Mouse (Mus musculus) ES-Bruce4 (cell line): Measurements from ENCODE around the gene Padi3.

ENCODE experiments used
- CTCF ChIP-seq: IDR thresholded peaks from one replicate; pipeline ENCODE4 v1.8.1; 2011; ENCODE audit warnings: low read depth, low read length
- EP300 ChIP-seq: IDR thresholded peaks from 2 replicates; pipeline ENCODE4 v1.6.1; 2011; ENCODE audit warnings: low read depth, low read length; ENCODE audit not compliant: insufficient read depth
- POLR2A ChIP-seq: IDR thresholded peaks from one replicate; pipeline ENCODE4 v1.8.1; 2011; ENCODE audit warnings: low read length; ENCODE audit not compliant: insufficient read depth

DNA sequence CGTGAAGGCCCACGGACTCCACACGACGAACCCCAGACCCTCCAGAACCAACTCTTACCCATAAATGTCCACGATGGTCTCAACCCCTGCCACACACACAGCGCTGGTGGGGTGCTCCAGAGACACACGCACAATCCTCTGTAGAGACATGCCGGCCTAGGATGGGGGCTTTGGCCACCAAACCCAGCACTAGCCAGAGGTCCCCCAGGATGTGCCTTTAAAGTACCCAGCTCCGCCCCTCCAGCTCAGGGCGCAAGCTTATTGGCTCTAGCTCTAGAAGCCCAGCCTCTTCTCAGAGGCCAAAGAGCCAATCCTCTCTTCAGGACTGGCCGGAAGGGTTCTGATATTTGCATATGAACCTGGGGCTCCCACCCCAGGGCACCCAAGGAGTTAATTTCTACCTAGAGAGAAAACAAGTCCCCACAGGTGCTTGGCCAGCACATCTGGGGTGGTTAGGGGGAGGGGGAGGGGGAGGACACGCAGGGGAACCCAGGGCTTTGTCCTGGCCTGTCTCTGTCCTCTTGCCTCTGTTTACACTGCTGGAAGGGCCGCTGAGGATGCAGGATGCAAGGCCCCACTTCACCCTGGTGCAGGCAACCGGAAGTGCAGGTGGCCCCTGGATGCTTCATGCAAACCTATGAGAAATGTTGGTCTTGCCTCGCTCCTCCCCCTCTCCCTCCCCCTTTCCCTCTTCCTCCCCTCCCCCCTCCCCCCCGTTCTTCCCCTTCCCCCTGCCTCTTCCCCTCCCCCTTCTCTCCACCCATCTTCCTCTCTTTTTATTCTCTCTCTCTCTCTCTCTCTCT, at the start of gene Padi3:
- no peak for TF ChIP-seq CTCF
- TF ChIP-seq POLR2A, result peak; percentile 30
- no peak for TF ChIP-seq EP300
